Mouse (Mus musculus): ENCODE data around the gene Enthd1.

DNA sequence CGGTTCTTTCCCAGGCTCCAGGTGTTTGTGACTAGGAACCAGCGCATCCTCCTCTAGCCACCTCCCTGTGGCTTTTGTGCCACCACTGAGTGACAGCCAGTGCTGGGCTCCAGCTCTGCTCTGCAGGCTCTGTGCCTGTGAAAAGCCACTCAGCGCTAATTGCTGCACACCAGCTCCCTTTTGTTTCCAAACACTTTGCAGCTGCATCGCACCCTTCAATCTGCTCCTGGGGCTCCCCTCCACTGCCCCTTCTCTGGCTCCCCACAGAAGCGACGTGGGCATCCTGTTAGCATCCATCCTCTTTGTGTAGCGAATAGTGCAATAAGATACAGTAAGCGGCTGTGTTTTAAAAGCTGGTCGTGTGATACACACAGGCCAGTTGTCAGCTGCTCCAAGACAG lies 104.9 kb downstream of the Enthd1 start:
- TF ChIP-seq POLR2A (IDR thresholded peaks at IDR 0.05; ENCODE audit: low read depth, low read length) (no peak), SIN3A (IDR thresholded peaks at IDR 0.05; ENCODE audit: low read length) (no peak), MYC (IDR thresholded peaks at IDR 0.05; ENCODE audit: low read depth, low read length) (no peak), MAZ (IDR thresholded peaks at IDR 0.05; ENCODE audit: low read depth, low read length) (no peak), MAFK (IDR thresholded peaks at IDR 0.05; ENCODE audit: insufficient replicate concordance, low read length) (no peak), JUND (conservative IDR thresholded peaks at IDR 0.05; ENCODE audit: low read depth, low read length) (no peak), ZKSCAN1 (IDR thresholded peaks at IDR 0.05; ENCODE audit: borderline replicate concordance, low read depth, low read length) (no peak), ETS1 (conservative IDR thresholded peaks at IDR 0.05; ENCODE audit: low read depth, low read length) (no peak), USF1 (IDR thresholded peaks at IDR 0.05; ENCODE audit: low read depth, low read length) (no peak), ZMIZ1 (IDR thresholded peaks at IDR 0.05; ENCODE audit: low read depth, low read length) (no peak), POLR2AphosphoS2 (IDR thresholded peaks at IDR 0.05; ENCODE audit: low read depth, low read length) (no peak), CTCF (conservative IDR thresholded peaks at IDR 0.05 in 1 of 2, IDR thresholded peaks at IDR 0.05 in 1 of 2; ENCODE audit: low read depth in 2 of 2, low read length in 2 of 2) (no peak), EP300 (IDR thresholded peaks at IDR 0.05; ENCODE audit: low read length) (no peak)

All from CH12.LX (cell line).